Mouse (Mus musculus): ENCODE data around the gene Pafah1b1. TPM values are rescaled to one million over a fixed set of nuclear protein-coding genes. Genes with fewer than 3 reads are reported as not detected.

Pafah1b1 gene
- polyA plus RNA-seq, 1 experiment from 2014 or later = 44.7 TPM

DNA sequence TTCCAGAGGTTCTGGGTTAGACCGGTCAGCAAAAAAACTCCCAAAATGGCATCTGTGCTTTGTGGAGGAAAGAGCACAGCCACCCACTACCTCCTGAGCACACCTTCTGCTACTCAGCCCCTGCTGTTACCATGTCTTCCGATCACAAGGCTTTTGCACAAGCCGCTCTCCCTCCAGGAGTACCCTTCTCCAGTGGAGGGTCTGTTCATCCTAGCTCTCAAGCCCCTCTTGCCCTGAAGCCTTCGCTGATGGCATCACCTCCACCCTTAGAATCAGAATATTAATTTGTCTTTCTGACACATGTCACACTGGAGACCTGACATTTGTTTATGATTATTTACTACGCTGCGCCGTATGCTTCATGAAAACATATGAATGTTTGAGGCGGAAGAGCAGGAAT lies 87.0 kb downstream of the Pafah1b1 start:
- peak overlapping the region; percentile 93 for H3K27ac ChIP-seq
- H3K4me2 ChIP-seq = peak overlapping the region; percentile 87
- H3K36me3 ChIP-seq = no peaks in the 10 kb centered on the region
- H3K9ac ChIP-seq = peak overlapping the region; percentile 82
- peaks cover 26% of the 10 kb centered on the region for H3K4me1 ChIP-seq
- peak overlapping the region; percentile 84 for H3K4me3 ChIP-seq
- no peaks in the 10 kb centered on the region for H3K9me3 ChIP-seq
- no peak for ATAC-seq (ENCODE audit: insufficient number of reproducible peaks, low FRiP score, low TSS enrichment, low read depth)
- H3K27me3 ChIP-seq = peaks cover 4% of the 10 kb centered on the region; the same call in 1 of the 2 replicates
- 18% methylated on average over 8 of the region's 8 CpGs for WGBS

DNA sequence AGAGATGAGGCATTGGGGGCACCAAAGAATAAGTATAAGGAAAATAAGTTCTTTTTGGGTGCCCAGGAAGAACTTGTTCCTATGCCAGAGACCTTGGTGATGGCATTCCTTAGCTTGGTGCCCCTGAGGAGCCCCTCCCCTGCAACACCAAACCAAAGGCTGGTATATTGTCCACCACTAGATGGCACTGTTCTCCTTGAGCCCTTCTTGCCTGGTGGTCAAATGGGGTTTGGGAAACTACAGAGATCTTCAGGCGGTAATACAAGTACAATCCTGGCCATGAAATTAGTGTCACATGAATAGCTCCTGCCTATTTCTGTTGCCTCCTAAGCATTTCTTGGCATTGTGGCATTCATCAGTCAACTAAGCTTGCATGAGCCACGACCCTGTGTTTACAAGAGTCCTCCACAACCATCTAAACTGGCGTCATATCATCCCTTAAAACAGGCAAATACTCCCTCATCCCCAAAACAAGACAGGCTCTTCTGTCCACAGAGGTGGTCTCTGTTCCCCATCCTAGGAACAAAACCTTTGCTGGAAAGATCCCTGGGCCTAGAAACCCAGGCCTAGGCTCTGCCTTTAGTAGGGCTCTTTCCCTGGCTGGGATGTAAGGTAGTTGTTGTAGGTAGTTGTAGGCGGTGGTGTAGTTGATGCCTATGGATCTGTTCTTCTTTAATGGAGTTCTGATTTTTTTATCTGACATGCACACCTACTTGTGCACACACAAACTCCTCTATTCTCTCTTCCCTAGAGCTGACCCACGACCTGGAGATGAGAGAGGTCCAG lies 89.8 kb downstream of the Pafah1b1 start:
- peaks cover 26% of the 10 kb centered on the region for H3K4me1 ChIP-seq
- WGBS = 60% methylated on average over 5 of the region's 5 CpGs

GRCm38 (mm10) chr11:74631880-74632789 lies 92.3 kb downstream of the Pafah1b1 start:
- ATAC-seq (ENCODE audit: insufficient number of reproducible peaks, low FRiP score, low TSS enrichment, low read depth) = no peak
- H3K4me2 ChIP-seq = no peak overlapping the region
- no peak overlapping the region for H3K9ac ChIP-seq
- H3K4me1 ChIP-seq = peaks cover 1% of the 10 kb centered on the region
- H3K27ac ChIP-seq = no peak overlapping the region
- 66% methylated on average over 7 of the region's 7 CpGs for WGBS
- no peak overlapping the region for H3K4me3 ChIP-seq
- H3K9me3 ChIP-seq = no peaks in the 10 kb centered on the region
- H3K27me3 ChIP-seq = peaks cover 4% of the 10 kb centered on the region; the same call in 1 of the 2 replicates
- H3K36me3 ChIP-seq = no peaks in the 10 kb centered on the region

More for the DNA sequence above, 89.8 kb downstream of the Pafah1b1 start:
- Histone ChIP-seq H3K27me3 (peaks cover 4% of the 10 kb centered on the region; the same call in 1 of the 2 replicates), H3K36me3 (no peaks in the 10 kb centered on the region), H3K9ac (no peak overlapping the region), H3K4me2 (no peak overlapping the region), H3K27ac (no peak overlapping the region), H3K9me3 (no peaks in the 10 kb centered on the region), H3K4me3 (no peak overlapping the region)
- no peak for ATAC-seq (ENCODE audit: insufficient number of reproducible peaks, low FRiP score, low TSS enrichment, low read depth)

DNA sequence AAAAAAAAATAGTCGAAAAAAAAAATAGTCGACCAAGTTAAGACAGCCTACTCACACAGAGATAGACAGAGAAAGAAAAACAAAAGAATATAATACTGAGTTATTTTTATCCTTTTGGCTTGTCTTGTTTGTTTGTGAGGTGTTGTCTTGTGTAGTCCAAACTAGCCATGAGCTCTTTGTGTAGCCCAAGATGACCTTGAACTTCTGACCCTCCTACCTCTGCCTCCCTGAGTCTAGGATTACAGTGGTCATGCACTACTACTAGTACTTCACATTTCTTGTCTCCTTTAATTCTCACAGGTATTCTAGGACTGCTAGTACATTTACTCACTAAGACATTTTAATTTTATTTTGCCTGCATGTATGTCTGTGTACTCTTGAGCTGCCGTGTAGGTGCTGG lies 97.0 kb downstream of the Pafah1b1 start:
- no peaks in the 10 kb centered on the region for H3K4me1 ChIP-seq
- H3K4me3 ChIP-seq = no peak overlapping the region
- H3K4me2 ChIP-seq = no peak overlapping the region
- H3K27ac ChIP-seq = no peak overlapping the region
- no peak overlapping the region for H3K9ac ChIP-seq
- no peaks in the 10 kb centered on the region for H3K9me3 ChIP-seq
- H3K27me3 ChIP-seq = peaks cover 3% of the 10 kb centered on the region; the same call in 1 of the 2 replicates
- no peak for ATAC-seq (ENCODE audit: insufficient number of reproducible peaks, low FRiP score, low TSS enrichment, low read depth)
- 70% methylated on average over 3 of the region's 3 CpGs for WGBS
- no peaks in the 10 kb centered on the region for H3K36me3 ChIP-seq

GRCm38 (mm10) chr11:74625333-74625732 lies 99.1 kb downstream of the Pafah1b1 start:
- Histone ChIP-seq H3K27ac (no peak overlapping the region), H3K27me3 (peaks cover 21% of the 10 kb centered on the region), H3K4me3 (no peak overlapping the region), H3K36me3 (no peaks in the 10 kb centered on the region), H3K9ac (no peak overlapping the region), H3K4me2 (no peak overlapping the region), H3K9me3 (no peaks in the 10 kb centered on the region), H3K4me1 (no peaks in the 10 kb centered on the region)
- no peak for ATAC-seq (ENCODE audit: insufficient number of reproducible peaks, low FRiP score, low TSS enrichment, low read depth)

Other genes starting within 250 kb of the Pafah1b1 start
- gene Rap1gap2, start 113.8 kb downstream of the Pafah1b1 start, polyA plus RNA-seq (2015; fragmentation: Nextera tagmentation; extraction: Ambion mirVana) = 1.6 and 2.0 TPM in 2 replicates
- gene Ccdc92b, start 105.1 kb downstream of the Pafah1b1 start, polyA plus RNA-seq (2015; fragmentation: Nextera tagmentation; extraction: Ambion mirVana) = 0.25 and 0.31 TPM in 2 replicates
- gene Cluh, start 75.2 kb downstream of the Pafah1b1 start, polyA plus RNA-seq (2015; fragmentation: Nextera tagmentation; extraction: Ambion mirVana) = 23.9 and 24.7 TPM in 2 replicates
- gene Mettl16, start 46.2 kb upstream of the Pafah1b1 start, polyA plus RNA-seq (2015; fragmentation: Nextera tagmentation; extraction: Ambion mirVana) = 47.3 and 49.0 TPM in 2 replicates
- 5.1 and 5.4 TPM in 2 replicates for gene Mnt, start 106.2 kb upstream of the Pafah1b1 start, polyA plus RNA-seq (2015; fragmentation: Nextera tagmentation; extraction: Ambion mirVana)
- 5.8 and 6.6 TPM in 2 replicates for gene Sgsm2, start 172.4 kb upstream of the Pafah1b1 start, polyA plus RNA-seq (2015; fragmentation: Nextera tagmentation; extraction: Ambion mirVana)
- 45.4 and 46.6 TPM in 2 replicates for gene Tsr1, start 173.4 kb upstream of the Pafah1b1 start, polyA plus RNA-seq (2015; fragmentation: Nextera tagmentation; extraction: Ambion mirVana)
- 14.6 and 17.6 TPM in 2 replicates for gene Smg6, start 201.2 kb upstream of the Pafah1b1 start, polyA plus RNA-seq (2015; fragmentation: Nextera tagmentation; extraction: Ambion mirVana)
- gene Srr, start 201.3 kb upstream of the Pafah1b1 start, polyA plus RNA-seq (2015; fragmentation: Nextera tagmentation; extraction: Ambion mirVana) = 29.1 and 29.4 TPM in 2 replicates